Mouse (Mus musculus) neural tube, embryonic 14.5 days (tissue): Measurements from ENCODE around the gene Adamts2. TPM values are rescaled to one million over a fixed set of nuclear protein-coding genes. Genes with fewer than 3 reads are reported as not detected.

Source experiments
- ATAC-seq: fragments of 200-750 bp; cut with Nextera tagmentation; 2 replicates; pipeline ENCODE4 v1.8.0; 2017; ENCODE audit warnings: low read depth, mild to moderate bottlenecking, moderate TSS enrichment, moderate library complexity
- H3K27ac ChIP-seq: fragments of 300-500 bp; sonication (generic); 2 replicates; pipeline ENCODE4 v1.5.1; 2014; ENCODE audit warnings: low read depth, mild to moderate bottlenecking, control low read depth, low read length, moderate library complexity, mixed read lengths
- H3K27me3 ChIP-seq: fragments of 300-500 bp; sonication (generic); 2 replicates; pipeline ENCODE4 v1.6.1; 2014; ENCODE audit warnings: low read length; ENCODE audit not compliant: control insufficient read depth, insufficient read depth
- H3K36me3 ChIP-seq: fragments of 300-500 bp; sonication (generic); 2 replicates; pipeline ENCODE4 v1.6.1; 2014; ENCODE audit warnings: low read length, mixed read lengths; ENCODE audit not compliant: control insufficient read depth, insufficient read depth
- H3K4me1 ChIP-seq: fragments of 300-500 bp; sonication (generic); 2 replicates; pipeline ENCODE4 v1.6.1; 2014; ENCODE audit warnings: low read length; ENCODE audit not compliant: control insufficient read depth, insufficient read depth
- H3K4me2 ChIP-seq: fragments of 300-500 bp; sonication (generic); 2 replicates; pipeline ENCODE4 v1.6.1; 2014; ENCODE audit warnings: mild to moderate bottlenecking, low read depth, low read length, control low read depth
- H3K4me3 ChIP-seq: fragments of 300-500 bp; sonication (generic); 2 replicates; pipeline ENCODE4 v1.5.1; 2014; ENCODE audit warnings: low read depth, low read length, control low read depth, mixed read lengths
- H3K9ac ChIP-seq: fragments of 300-500 bp; sonication (generic); replicated peaks from 2 replicates; pipeline ENCODE4 v1.6.1; 2014; ENCODE audit warnings: low read depth, mild to moderate bottlenecking, control low read depth, low read length, mixed read lengths
- H3K9me3 ChIP-seq: fragments of 300-500 bp; sonication (generic); 2 replicates; pipeline ENCODE4 v1.6.1; 2016; ENCODE audit warnings: low read length; ENCODE audit not compliant: control insufficient read depth
- WGBS: fragments of 180-500 bp; shearing (Covaris S2); extraction: QIAGEN DNeasy Blood & Tissue Kit; methylation state at CpG from one replicate; pipeline ENCODE4 v1.1.7; 2014; 5-methylcytosine and 5-hydroxymethylcytosine counted together
- polyA plus RNA-seq: library from polyadenylated mRNA; unstranded; fragments of >200 nt; fragmentation: Nextera tagmentation; extraction: Ambion mirVana; gene quantifications from 2 replicates; pipeline ENCODE4 v1.2.1, GENCODE M21; 2014

The Adamts2 gene
- polyA plus RNA-seq, 1 experiment from 2014 or later: 2.4 TPM

- H3K4me1 ChIP-seq: no peaks in the 10 kb centered on the region
- WGBS: 56% methylated on average over 7 of the region's 7 CpGs
- H3K4me2 ChIP-seq: no peak overlapping the region
- no peak overlapping the region for H3K27ac ChIP-seq
- no peaks in the 10 kb centered on the region for H3K36me3 ChIP-seq
- no peaks in the 10 kb centered on the region for H3K27me3 ChIP-seq
- H3K9ac ChIP-seq: no peak overlapping the region
- H3K9me3 ChIP-seq: no peaks in the 10 kb centered on the region
- no peak overlapping the region for H3K4me3 ChIP-seq
- no peak for ATAC-seq
These were observed 71.0 kb downstream of the Adamts2 start for GRCm38 (mm10) chr11:50672866-50673265.

GRCm38 (mm10) chr11:50673525-50674250 is 71.8 kb downstream of the Adamts2 start:
- no peaks in the 10 kb centered on the region for H3K27me3 ChIP-seq
- ATAC-seq: no peak
- H3K4me1 ChIP-seq: no peaks in the 10 kb centered on the region
- no peak overlapping the region for H3K9ac ChIP-seq
- no peak overlapping the region for H3K4me2 ChIP-seq
- no peaks in the 10 kb centered on the region for H3K9me3 ChIP-seq
- no peak overlapping the region for H3K4me3 ChIP-seq
- H3K27ac ChIP-seq: no peak overlapping the region
- no peaks in the 10 kb centered on the region for H3K36me3 ChIP-seq
- whole genome bisulfite sequencing: 76% methylated on average over 7 of the region's 7 CpGs

GRCm38 (mm10) chr11:50674390-50674789 is 72.5 kb downstream of the Adamts2 start:
- no peaks in the 10 kb centered on the region for H3K36me3 ChIP-seq
- no peak overlapping the region for H3K4me3 ChIP-seq
- no peaks in the 10 kb centered on the region for H3K27me3 ChIP-seq
- WGBS: 81% methylated on average over 9 of the region's 9 CpGs
- no peak overlapping the region for H3K9ac ChIP-seq
- ATAC-seq: no peak
- H3K4me2 ChIP-seq: no peak overlapping the region
- H3K4me1 ChIP-seq: no peaks in the 10 kb centered on the region
- H3K27ac ChIP-seq: no peak overlapping the region
- no peaks in the 10 kb centered on the region for H3K9me3 ChIP-seq

GRCm38 (mm10) chr11:50678650-50679049 is 76.8 kb downstream of the Adamts2 start:
- Histone ChIP-seq H3K4me2 (no peak overlapping the region), H3K27ac (no peak overlapping the region), H3K4me1 (no peaks in the 10 kb centered on the region), H3K9me3 (no peaks in the 10 kb centered on the region), H3K27me3 (no peaks in the 10 kb centered on the region), H3K9ac (no peak overlapping the region), H3K4me3 (no peak overlapping the region), H3K36me3 (no peaks in the 10 kb centered on the region)
- ATAC-seq: no peak
- 93% methylated on average over 10 of the region's 10 CpGs for WGBS

GRCm38 (mm10) chr11:50681940-50682339 is 80.1 kb downstream of the Adamts2 start:
- H3K4me1 ChIP-seq: no peaks in the 10 kb centered on the region
- H3K4me3 ChIP-seq: no peak overlapping the region
- no peak overlapping the region for H3K27ac ChIP-seq
- ATAC-seq: no peak
- H3K27me3 ChIP-seq: no peaks in the 10 kb centered on the region
- no peak overlapping the region for H3K4me2 ChIP-seq
- no peaks in the 10 kb centered on the region for H3K36me3 ChIP-seq
- H3K9me3 ChIP-seq: no peaks in the 10 kb centered on the region
- WGBS: 91% methylated on average over 7 of the region's 7 CpGs
- H3K9ac ChIP-seq: no peak overlapping the region

GRCm38 (mm10) chr11:50683821-50684220 is 81.9 kb downstream of the Adamts2 start:
- no peaks in the 10 kb centered on the region for H3K27me3 ChIP-seq
- H3K4me1 ChIP-seq: no peaks in the 10 kb centered on the region
- H3K4me2 ChIP-seq: no peak overlapping the region
- ATAC-seq: no peak
- H3K36me3 ChIP-seq: no peaks in the 10 kb centered on the region
- H3K9me3 ChIP-seq: no peaks in the 10 kb centered on the region
- no peak overlapping the region for H3K4me3 ChIP-seq
- no peak overlapping the region for H3K9ac ChIP-seq
- 81% methylated on average over 2 of the region's 2 CpGs for WGBS
- no peak overlapping the region for H3K27ac ChIP-seq

- ATAC-seq: no peak
- no peak overlapping the region for H3K9ac ChIP-seq
- no peak overlapping the region for H3K27ac ChIP-seq
- no peaks in the 10 kb centered on the region for H3K36me3 ChIP-seq
- H3K4me3 ChIP-seq: no peak overlapping the region
- WGBS: 85% methylated on average over 3 of the region's 3 CpGs
- H3K9me3 ChIP-seq: no peaks in the 10 kb centered on the region
- no peak overlapping the region for H3K4me2 ChIP-seq
- H3K4me1 ChIP-seq: no peaks in the 10 kb centered on the region
- H3K27me3 ChIP-seq: no peaks in the 10 kb centered on the region
These were observed 86.7 kb downstream of the Adamts2 start for GRCm38 (mm10) chr11:50688584-50688983.

- H3K36me3 ChIP-seq: no peaks in the 10 kb centered on the region
- H3K9me3 ChIP-seq: no peaks in the 10 kb centered on the region
- no peak for ATAC-seq
- H3K27ac ChIP-seq: no peak overlapping the region
- no peaks in the 10 kb centered on the region for H3K27me3 ChIP-seq
- H3K4me1 ChIP-seq: no peaks in the 10 kb centered on the region
- no peak overlapping the region for H3K9ac ChIP-seq
- no peak overlapping the region for H3K4me3 ChIP-seq
- WGBS: 92% methylated on average over 4 of the region's 4 CpGs
- no peak overlapping the region for H3K4me2 ChIP-seq
These were observed 87.8 kb downstream of the Adamts2 start for GRCm38 (mm10) chr11:50689672-50690071.

- H3K4me1 ChIP-seq: no peaks in the 10 kb centered on the region
- no peak overlapping the region for H3K9ac ChIP-seq
- H3K27me3 ChIP-seq: no peaks in the 10 kb centered on the region
- no peak overlapping the region for H3K4me2 ChIP-seq
- ATAC-seq: no peak
- no peaks in the 10 kb centered on the region for H3K9me3 ChIP-seq
- H3K27ac ChIP-seq: no peak overlapping the region
- H3K4me3 ChIP-seq: no peak overlapping the region
- WGBS: 89% methylated on average over 12 of the region's 12 CpGs
- no peaks in the 10 kb centered on the region for H3K36me3 ChIP-seq
These were observed 98.1 kb downstream of the Adamts2 start for GRCm38 (mm10) chr11:50699971-50700370.
